Mouse (Mus musculus): ENCODE results near the gene Ppp1r3a. TPM values are rescaled to one million over a fixed set of nuclear protein-coding genes. Genes with fewer than 3 reads are reported as not detected.

The Ppp1r3a gene
- not detected for polyA plus RNA-seq (2017; shearing (Covaris generic))

GRCm38 (mm10) chr6:14754901-14755591, at the start of gene Ppp1r3a:
Gene Ppp1r3a (minus strand): TSS chr6:14755274.

Other genes starting within 250 kb of the Ppp1r3a start
- gene Foxp2, start 146.1 kb upstream of the Ppp1r3a start, polyA plus RNA-seq (2017; shearing (Covaris generic)), result not detected